In the genomic region with DNA sequence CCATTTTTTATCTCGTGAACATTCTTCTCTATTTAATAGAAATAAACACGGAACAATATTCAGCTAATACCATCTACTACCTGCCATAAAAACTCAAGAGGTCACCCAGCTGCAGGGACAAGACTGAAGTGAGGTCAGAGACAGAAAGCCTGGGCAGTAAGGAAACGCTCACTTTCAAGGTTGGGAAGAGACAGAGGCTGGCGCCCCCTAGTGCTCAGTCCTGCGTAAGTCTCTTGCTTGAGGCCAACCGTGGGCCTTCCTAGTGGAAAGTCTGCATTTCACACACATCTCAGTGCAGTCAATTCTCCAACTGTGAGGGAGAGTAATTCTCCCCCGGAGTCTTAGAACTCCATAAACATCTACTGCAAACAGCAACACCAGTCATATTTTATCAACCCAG, we compare ENCODE assay signal across 8 mouse cellular contexts.
DNase-seq lines count a peak whose midpoint lies in the region.

No protein-coding gene starts in this region.

- peak; percentile 13 for DNase-seq in CD4-positive helper T cell, adult 2 months (ENCODE audit: low read depth, low spot score)
- peak; percentile 78 to 79 for DNase-seq in adrenal gland, adult 18-20 months (ENCODE audit: low spot score in 2 of 2)
- peak; percentile 84 for DNase-seq in embryo, embryonic 10.5 days (ENCODE audit: low spot score)
- peak; percentile 74 to 84 for DNase-seq in heart, postnatal 36 days
- peak; percentile 73 to 81 for DNase-seq in layer of hippocampus, postnatal 10 days (ENCODE audit: low spot score in 2 of 2)
- peak; percentile 70 for DNase-seq in lung, postnatal 25 days (ENCODE audit: low spot score)
- peak; percentile 76 for DNase-seq in retina, postnatal 1 day
- peak; percentile 54 to 80 for DNase-seq in urinary bladder, postnatal 4 days (ENCODE audit: low spot score in 2 of 2)

- intact Hi-C loops in heart, postnatal 36 days (cut with DNase I): loop anchor here (1.0 to 10.0 kb wide), 2 partner anchors 52 to 879 kb away; partner anchors contain the start of gene Samd5

Comparison
In these comparisons a context has a peak if more than half of its experiments do, and no peak if none do; other contexts are left out.
1. Peak in every context shown above with its lines: DNase-seq.
2. DNase-seq: peak in every context shown above with its lines; median percentile 84 in embryo, embryonic 10.5 days; 79 in heart, postnatal 36 days; 78 in adrenal gland, adult 18-20 months; 77 in layer of hippocampus, postnatal 10 days; 76 in retina, postnatal 1 day; 70 in lung, postnatal 25 days; 67 in urinary bladder, postnatal 4 days; 13 in CD4-positive helper T cell, adult 2 months.